Mouse (Mus musculus) cerebellum, postnatal 14 days (tissue): ENCODE measurements at regions not wholly inside any gene's neighbourhood (a gene's known extent, or its start where the extent isn't known, plus 50 kb on each side); places are given as distances from the start of the nearest gene placed in this dataset.

Experiments
- DNase-seq, 2 experiments: peaks; one replicate each; pipeline ENCODE4 v3.0.0; 2021; ENCODE audit warnings: mixed read lengths in 2 of 2

GRCm38 (mm10) chr15:64622591-64622990 lies 194.9 kb upstream of the Gm21798 start:
- DNase-seq: peak in 1 of 2 experiments; percentile 6

- peak in 1 of 2 experiments; percentile 11 for DNase-seq
Measured at GRCm38 (mm10) chr15:64626359-64626758, 191.1 kb upstream of the Gm21798 start.

GRCm38 (mm10) chr15:64627258-64627657 lies 190.2 kb upstream of the Gm21798 start:
- peak; percentile 82 to 83 for DNase-seq
